Mouse (Mus musculus) layer of hippocampus, adult 2 months (tissue): ENCODE data around the gene Cdk4. TPM values are rescaled to one million over a fixed set of nuclear protein-coding genes. Genes with fewer than 3 reads are reported as not detected.

Experiments used
- DNase-seq, 2 experiments: peaks; one replicate each; pipeline ENCODE4 v3.0.0; 2022; ENCODE audit warnings: low spot score in 2 of 2
- H3K27ac ChIP-seq: fragments of 200-600 bp; 2 replicates; pipeline ENCODE4 v1.8.1; 2022
- H3K4me3 ChIP-seq: fragments of 200-600 bp; 2 replicates; pipeline ENCODE4 v1.8.1; 2022; ENCODE audit warnings: mild to moderate bottlenecking
- CTCF ChIP-seq: fragments of 200-600 bp; conservative IDR thresholded peaks from 2 replicates; pipeline ENCODE4 v1.8.1; 2022; ENCODE audit warnings: antibody characterized with exemption, mild to moderate bottlenecking, moderate library complexity
- total RNA-seq, 2 experiments: library from RNA; stranded (reverse); gene quantifications; 2 replicates each; pipeline ENCODE4 v1.2.3; 2021

Cdk4 gene
- total RNA-seq, 2 experiments from 2014 or later = 84.6 to 94.8 TPM

GRCm38 (mm10) chr10:127080901-127081780, 17.8 kb downstream of the Cdk4 start:
- peak; percentile 47 for TF ChIP-seq CTCF
- Histone ChIP-seq H3K4me3 (peak overlapping the region; percentile 81), H3K27ac (peak overlapping the region; percentile 98)
- peak; percentile 72 to 77 for DNase-seq

- Histone ChIP-seq H3K27ac (peak overlapping the region; percentile 98), H3K4me3 (peak overlapping the region; percentile 81)
- no peak for DNase-seq
- no peak for TF ChIP-seq CTCF
Measured at GRCm38 (mm10) chr10:127081996-127082620, 18.8 kb downstream of the Cdk4 start.

DNA sequence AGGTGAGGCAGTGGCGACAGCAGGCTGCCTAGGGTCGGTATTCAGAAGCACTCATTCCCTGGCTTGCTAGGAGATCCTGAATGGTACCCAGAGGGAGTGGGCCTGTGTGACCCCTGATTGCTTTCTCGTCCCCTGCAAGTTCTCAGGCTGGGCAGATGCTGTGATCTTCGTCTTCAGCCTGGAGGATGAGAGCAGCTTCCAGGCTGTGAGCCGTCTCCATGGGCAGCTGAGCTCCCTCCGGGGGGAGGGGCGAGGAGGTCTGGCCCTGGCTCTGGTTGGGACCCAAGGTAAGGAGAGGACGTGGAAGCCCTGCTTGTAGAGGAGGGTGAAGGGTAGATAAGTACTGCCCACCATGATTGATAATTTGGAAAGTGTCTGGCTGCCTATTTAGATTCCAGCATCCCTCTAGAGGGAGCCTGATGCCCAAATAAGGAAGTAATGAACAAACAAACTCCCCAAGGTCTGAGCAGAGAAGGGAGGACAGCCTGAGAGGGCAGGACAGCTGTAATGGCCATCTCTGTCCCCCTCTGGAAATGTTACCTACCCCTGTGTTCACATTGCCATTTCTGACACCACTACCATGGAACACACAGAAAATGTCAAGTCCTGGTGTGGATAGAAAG, 20.1 kb downstream of the Cdk4 start:
- H3K27ac ChIP-seq = peak overlapping the region; percentile 98
- DNase-seq = no peak
- H3K4me3 ChIP-seq = no peak overlapping the region
- peak; percentile 30 for TF ChIP-seq CTCF

DNA sequence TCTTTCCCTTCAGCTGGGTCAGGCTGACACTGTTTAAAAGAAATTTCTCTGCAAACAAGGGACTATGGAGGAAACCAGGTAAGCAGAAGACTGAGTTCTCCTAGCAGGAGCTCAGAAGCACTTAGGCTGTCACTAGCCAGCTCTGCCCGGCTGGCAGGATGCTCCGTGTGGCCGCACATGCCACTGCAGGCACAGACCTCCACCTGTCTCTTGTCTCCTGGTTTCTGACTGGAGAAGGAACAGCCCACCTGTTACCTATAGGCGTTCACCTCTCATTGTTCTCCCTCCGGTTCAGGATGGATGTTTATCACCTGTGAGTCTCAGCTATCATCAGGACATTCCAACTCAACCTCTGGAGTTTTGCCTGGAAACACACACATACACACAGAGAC, 20.6 kb downstream of the Cdk4 start:
- DNase-seq = no peak
- no peak; the same call in 1 of the 2 replicates for TF ChIP-seq CTCF
- Histone ChIP-seq H3K4me3 (no peak overlapping the region), H3K27ac (no peak overlapping the region; the same call in 1 of the 2 replicates)

GRCm38 (mm10) chr10:127085052-127085451, 21.7 kb downstream of the Cdk4 start:
- Histone ChIP-seq H3K4me3 (no peak overlapping the region), H3K27ac (no peak overlapping the region)
- no peak for TF ChIP-seq CTCF
- DNase-seq = no peak

GRCm38 (mm10) chr10:127085633-127086032, 22.3 kb downstream of the Cdk4 start:
- peak; percentile 59 for TF ChIP-seq CTCF
- DNase-seq = no peak
- Histone ChIP-seq H3K27ac (no peak overlapping the region), H3K4me3 (no peak overlapping the region)

- DNase-seq = no peak
Measured at GRCm38 (mm10) chr10:127090560-127091411, 27.5 kb downstream of the Cdk4 start.

GRCm38 (mm10) chr10:127091507-127092396, 28.4 kb downstream of the Cdk4 start:
- H3K27ac ChIP-seq = peak overlapping the region; percentile 80
- H3K4me3 ChIP-seq = peak overlapping the region; percentile 35
- peak in 1 of 2 experiments; percentile 25 for DNase-seq
- TF ChIP-seq CTCF = peak; percentile 47

More at GRCm38 (mm10) chr10:127090560-127091411, 27.5 kb downstream of the Cdk4 start:
- no peak for TF ChIP-seq CTCF
- peak overlapping the region; percentile 80 for H3K27ac ChIP-seq
- peak overlapping the region; percentile 35 for H3K4me3 ChIP-seq

DNA sequence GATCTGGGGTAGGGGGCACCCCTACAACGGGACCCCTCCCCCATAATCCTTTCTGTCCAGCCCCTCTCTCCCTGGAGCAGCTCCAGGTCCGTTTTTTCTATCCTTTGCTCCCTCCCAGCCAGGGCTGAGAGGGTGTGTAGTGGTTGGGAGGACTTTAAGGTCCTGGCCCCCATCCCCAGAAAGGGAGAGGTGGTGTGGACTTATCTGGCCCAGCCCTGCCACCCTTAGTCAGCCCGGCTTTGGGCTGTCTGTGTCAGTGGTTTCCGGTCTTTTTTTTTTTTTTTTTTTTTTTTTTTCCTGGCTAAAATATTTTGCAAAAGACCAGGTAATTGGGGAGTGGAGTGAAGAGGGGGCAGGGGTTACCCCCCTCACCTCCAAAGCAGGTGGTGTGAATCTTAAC, 29.4 kb downstream of the Cdk4 start:
- Histone ChIP-seq H3K27ac (0 out of 2 replicates have a peak overlapping the region, but pooled peaks have one; percentile 76), H3K4me3 (no peak overlapping the region)
- no peak for DNase-seq
- no peak for TF ChIP-seq CTCF

GRCm38 (mm10) chr10:127094382-127094802, 31.1 kb downstream of the Cdk4 start:
- DNase-seq = no peak
- no peak for TF ChIP-seq CTCF
- no peak overlapping the region for H3K4me3 ChIP-seq
- peak overlapping the region; percentile 76 for H3K27ac ChIP-seq

GRCm38 (mm10) chr10:127098514-127098913, 35.2 kb downstream of the Cdk4 start:
- Histone ChIP-seq H3K4me3 (no peak overlapping the region), H3K27ac (no peak overlapping the region)
- no peak for DNase-seq
- peak; percentile 44 for TF ChIP-seq CTCF
